Mouse (Mus musculus) kidney, embryonic 15.5 days (tissue): ENCODE data around the gene Rbm10. TPM values are rescaled to one million over a fixed set of nuclear protein-coding genes. Genes with fewer than 3 reads are reported as not detected.

ENCODE experiments used
- ATAC-seq: fragments of 200-750 bp; cut with Nextera tagmentation; replicated peaks from 2 replicates; pipeline ENCODE4 v1.8.0; 2017; ENCODE audit warnings: moderate TSS enrichment; ENCODE audit not compliant: low FRiP score
- H3K27ac ChIP-seq: fragments of 300-500 bp; sonication (generic); 2 replicates; pipeline ENCODE4 v1.5.1; 2015; ENCODE audit warnings: mild to moderate bottlenecking, inconsistent platforms
- H3K27me3 ChIP-seq: fragments of 300-500 bp; sonication (generic); 2 replicates; pipeline ENCODE4 v1.6.1; 2015; ENCODE audit warnings: inconsistent platforms
- H3K36me3 ChIP-seq: fragments of 300-500 bp; sonication (generic); 2 replicates; pipeline ENCODE4 v1.6.1; 2015; ENCODE audit warnings: inconsistent platforms
- H3K4me1 ChIP-seq: fragments of 300-500 bp; sonication (generic); 2 replicates; pipeline ENCODE4 v1.6.1; 2015; ENCODE audit warnings: inconsistent platforms
- H3K4me2 ChIP-seq: fragments of 300-500 bp; sonication (generic); 2 replicates; pipeline ENCODE4 v1.6.1; 2015; ENCODE audit warnings: moderate library complexity, mild to moderate bottlenecking, inconsistent platforms
- H3K4me3 ChIP-seq: fragments of 300-500 bp; sonication (generic); replicated peaks from 2 replicates; pipeline ENCODE4 v1.5.1; 2015; ENCODE audit warnings: mild to moderate bottlenecking, inconsistent platforms
- H3K9ac ChIP-seq: fragments of 300-500 bp; sonication (generic); 2 replicates; pipeline ENCODE4 v1.6.1; 2015; ENCODE audit warnings: mild to moderate bottlenecking, inconsistent platforms
- H3K9me3 ChIP-seq: fragments of 300-500 bp; sonication (generic); replicated peaks from 2 replicates; pipeline ENCODE4 v1.6.1; 2016; ENCODE audit warnings: inconsistent platforms
- WGBS: fragments of 180-500 bp; shearing (Covaris S2); methylation state at CpG from one replicate; pipeline ENCODE4 v1.1.7; 2015; ENCODE audit warnings: mixed read lengths; 5-methylcytosine and 5-hydroxymethylcytosine counted together
- polyA plus RNA-seq: library from polyadenylated mRNA; unstranded; fragments of >200 nt; fragmentation: Nextera tagmentation; extraction: Ambion mirVana; gene quantifications from 2 replicates; pipeline ENCODE4 v1.2.1, GENCODE M21; 2015

Gene Rbm10
- polyA plus RNA-seq, 1 experiment from 2014 or later: 77.9 TPM

GRCm38 (mm10) chrX:20658891-20659406, 41.6 kb downstream of the Rbm10 start:
- Histone ChIP-seq H3K4me2 (peak overlapping the region; percentile 81), H3K9ac (peak overlapping the region; percentile 45), H3K9me3 (no peaks in the 10 kb centered on the region), H3K36me3 (no peaks in the 10 kb centered on the region), H3K4me1 (no peaks in the 10 kb centered on the region), H3K27me3 (no peaks in the 10 kb centered on the region), H3K4me3 (peak overlapping the region; percentile 56), H3K27ac (peak overlapping the region; percentile 73; the same call in 1 of the 2 replicates)
- ATAC-seq: peak; percentile 20; the same call in 1 of the 2 replicates
- WGBS: 16% methylated on average over 24 of the region's 24 CpGs

DNA sequence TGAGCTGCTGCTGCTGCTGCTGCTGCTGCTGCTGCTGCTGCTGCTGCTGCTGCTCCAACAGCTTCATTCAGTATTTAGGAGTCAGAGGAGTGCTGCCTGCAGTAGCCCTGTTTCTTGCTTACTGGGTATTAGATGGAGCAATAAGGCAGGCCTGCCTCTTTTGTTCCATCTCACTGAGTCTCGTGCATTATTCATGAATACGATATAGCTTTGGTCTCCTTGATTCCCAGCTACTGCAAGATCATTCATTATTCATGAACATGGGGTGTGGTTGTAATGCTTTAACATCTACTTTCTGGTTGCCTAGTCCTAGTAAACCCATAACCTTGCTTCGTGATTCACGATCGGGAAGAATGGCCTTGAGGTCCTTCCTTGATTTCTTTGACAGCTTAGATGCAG, 45.0 kb downstream of the Rbm10 start:
- ATAC-seq: peak; percentile 19
- peak overlapping the region; percentile 37; the same call in 1 of the 2 replicates for H3K27ac ChIP-seq
- H3K4me1 ChIP-seq: no peaks in the 10 kb centered on the region
- H3K4me3 ChIP-seq: peak overlapping the region; percentile 67
- no peaks in the 10 kb centered on the region for H3K27me3 ChIP-seq
- H3K36me3 ChIP-seq: peaks cover 19% of the 10 kb centered on the region
- no peaks in the 10 kb centered on the region for H3K9me3 ChIP-seq
- WGBS: 28% methylated on average over 5 of the region's 5 CpGs
- no peak overlapping the region for H3K9ac ChIP-seq
- no peak overlapping the region for H3K4me2 ChIP-seq

DNA sequence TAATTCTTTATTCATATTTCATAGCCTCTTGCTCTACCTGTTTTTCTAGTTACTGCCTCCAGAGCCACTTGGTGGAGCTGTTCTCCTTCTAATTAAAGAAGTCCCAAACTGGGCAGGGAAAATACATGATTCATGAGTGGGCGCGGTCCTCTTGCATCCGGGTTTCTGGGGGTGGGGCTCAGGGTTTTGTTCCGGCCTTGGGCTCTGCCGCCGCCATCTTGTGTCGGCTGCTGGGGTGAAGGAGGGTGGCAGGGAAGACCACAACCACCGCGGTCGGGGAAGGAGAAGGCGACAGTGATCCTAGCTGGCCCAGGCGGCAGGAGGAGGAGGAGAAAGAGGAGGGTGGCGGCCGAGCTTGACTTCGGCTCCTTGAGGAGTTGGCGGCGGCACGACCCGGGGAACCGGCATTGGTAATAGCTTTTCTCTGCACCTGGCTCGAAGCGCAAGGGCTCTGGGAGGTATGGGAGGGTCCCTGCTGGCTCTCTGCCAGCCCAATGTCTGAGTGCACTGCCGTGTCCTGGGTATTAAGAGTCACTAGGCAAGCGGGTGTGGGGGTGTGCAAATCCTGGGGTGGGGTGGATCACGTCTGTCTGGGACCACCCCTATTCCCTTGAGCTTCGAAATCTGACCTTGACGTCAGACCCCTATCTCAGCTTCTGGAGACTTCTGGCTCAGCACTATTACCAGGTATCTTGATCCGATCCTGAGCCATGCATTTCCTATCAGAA, 45.6 kb downstream of the Rbm10 start:
- H3K9me3 ChIP-seq: no peaks in the 10 kb centered on the region
- peak overlapping the region; percentile 64 for H3K9ac ChIP-seq
- H3K4me1 ChIP-seq: no peaks in the 10 kb centered on the region
- no peaks in the 10 kb centered on the region for H3K27me3 ChIP-seq
- peak overlapping the region; percentile 59 for H3K4me2 ChIP-seq
- peak; percentile 91 for ATAC-seq
- H3K27ac ChIP-seq: peak overlapping the region; percentile 82
- peaks cover 25% of the 10 kb centered on the region for H3K36me3 ChIP-seq
- 15% methylated on average over 28 of the region's 28 CpGs for WGBS
- peak overlapping the region; percentile 67 for H3K4me3 ChIP-seq

DNA sequence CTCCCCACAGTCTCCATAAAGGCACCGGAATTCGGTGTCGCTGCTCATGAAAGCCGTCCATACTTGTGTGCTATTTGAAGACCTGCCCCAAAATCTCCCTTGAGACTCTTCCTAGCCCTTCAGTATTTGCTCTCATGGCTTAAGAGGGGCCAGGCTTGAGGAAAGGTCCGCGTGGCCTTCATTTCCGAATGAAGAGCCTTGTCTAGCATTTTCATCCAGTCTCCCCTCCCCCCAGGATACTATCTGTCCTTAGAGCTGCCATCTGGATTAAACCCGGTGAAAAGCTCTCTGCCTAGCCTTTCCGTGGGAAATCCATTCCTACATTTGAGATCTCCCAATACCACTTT, 46.1 kb downstream of the Rbm10 start:
- Histone ChIP-seq H3K27ac (peak overlapping the region; percentile 82), H3K9me3 (no peaks in the 10 kb centered on the region), H3K36me3 (peaks cover 30% of the 10 kb centered on the region), H3K27me3 (no peaks in the 10 kb centered on the region), H3K4me3 (peak overlapping the region; percentile 67), H3K4me1 (no peaks in the 10 kb centered on the region), H3K4me2 (peak overlapping the region; percentile 59), H3K9ac (peak overlapping the region; percentile 64)
- peak; percentile 6; the same call in 1 of the 2 replicates for ATAC-seq
- 17% methylated on average over 9 of the region's 9 CpGs for WGBS

DNA sequence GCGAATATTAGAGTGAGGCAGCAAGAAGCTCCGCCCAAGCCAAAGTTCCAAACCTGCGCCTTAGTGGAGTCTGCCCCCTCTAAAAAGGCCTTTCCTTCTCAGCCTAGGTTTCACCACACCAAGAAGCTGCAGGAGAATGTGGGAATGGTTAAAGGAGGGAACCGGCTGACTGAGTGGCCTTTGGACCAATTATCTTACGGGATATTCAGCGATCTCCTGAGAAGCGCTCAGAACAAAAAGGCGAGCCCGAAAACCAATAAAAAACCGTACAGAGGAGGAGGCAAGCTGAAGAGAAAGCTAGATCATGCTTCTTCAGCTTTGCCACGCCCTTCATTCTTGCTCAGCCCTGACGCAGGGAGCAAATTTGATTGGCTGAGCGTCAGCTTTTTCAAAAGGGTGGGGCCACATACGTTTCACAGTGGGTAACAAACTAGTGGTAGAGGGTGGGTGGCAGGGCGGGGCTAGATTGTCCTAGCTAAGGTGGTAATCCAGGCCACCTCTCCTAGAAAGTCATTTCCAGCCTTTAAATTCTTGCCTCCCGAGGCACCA, 70.3 kb downstream of the Rbm10 start, which contains the start of gene Cdk16:
Gene Cdk16 (plus strand): TSS at position 436 of the 549 bp plus-strand sequence.
- Histone ChIP-seq H3K4me2 (peak within 1 kb of the TSS; percentile 71), H3K36me3 (peaks cover 7% of the 10 kb centered on the region), H3K9me3 (no peaks in the 10 kb centered on the region), H3K4me3 (peak within 1 kb of the TSS; percentile 69), H3K27me3 (no peaks in the 10 kb centered on the region), H3K9ac (peak within 1 kb of the TSS; percentile 85), H3K4me1 (peaks cover 10% of the 10 kb centered on the region; the same call in 1 of the 2 replicates), H3K27ac (peak within 1 kb of the TSS; percentile 97)
- 19% methylated on average over 16 of the region's 16 CpGs for WGBS
- peak; percentile 94 for ATAC-seq

DNA sequence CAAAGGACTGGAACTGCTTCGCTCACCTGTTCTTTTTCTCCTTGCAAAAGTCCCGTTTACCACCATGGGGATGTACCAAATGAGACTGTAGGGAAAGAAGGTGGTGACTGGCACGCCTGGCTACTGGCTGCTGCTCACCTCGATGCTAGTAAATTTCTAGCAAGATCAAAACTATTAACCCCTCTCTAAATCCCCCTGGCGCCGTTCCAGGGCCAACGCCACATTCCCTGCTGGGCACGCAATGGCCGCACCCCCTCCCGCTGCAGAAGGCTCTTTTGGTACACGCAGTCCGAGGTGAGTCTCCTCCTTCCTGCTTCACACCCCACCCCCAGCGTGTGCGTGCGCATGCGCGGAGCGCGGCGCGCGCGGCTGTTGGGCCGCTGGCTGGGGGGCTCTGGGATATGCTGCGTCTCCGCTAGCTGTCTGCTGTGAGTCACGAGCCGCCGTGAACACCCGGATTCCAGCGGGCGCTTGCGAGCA, 70.8 kb downstream of the Rbm10 start:
- WGBS: 20% methylated on average over 31 of the region's 33 CpGs
- Histone ChIP-seq H3K4me3 (peak overlapping the region; percentile 69), H3K4me1 (peaks cover 10% of the 10 kb centered on the region; the same call in 1 of the 2 replicates), H3K27me3 (no peaks in the 10 kb centered on the region), H3K36me3 (peaks cover 7% of the 10 kb centered on the region), H3K9ac (peak overlapping the region; percentile 85), H3K9me3 (no peaks in the 10 kb centered on the region), H3K4me2 (peak overlapping the region; percentile 71), H3K27ac (peak overlapping the region; percentile 97)
- peak; percentile 92 for ATAC-seq

- peak overlapping the region; percentile 85 for H3K9ac ChIP-seq
- 30% methylated on average over 12 of the region's 35 CpGs for WGBS
These were observed 71.3 kb downstream of the Rbm10 start for GRCm38 (mm10) chrX:20688615-20689014.

DNA sequence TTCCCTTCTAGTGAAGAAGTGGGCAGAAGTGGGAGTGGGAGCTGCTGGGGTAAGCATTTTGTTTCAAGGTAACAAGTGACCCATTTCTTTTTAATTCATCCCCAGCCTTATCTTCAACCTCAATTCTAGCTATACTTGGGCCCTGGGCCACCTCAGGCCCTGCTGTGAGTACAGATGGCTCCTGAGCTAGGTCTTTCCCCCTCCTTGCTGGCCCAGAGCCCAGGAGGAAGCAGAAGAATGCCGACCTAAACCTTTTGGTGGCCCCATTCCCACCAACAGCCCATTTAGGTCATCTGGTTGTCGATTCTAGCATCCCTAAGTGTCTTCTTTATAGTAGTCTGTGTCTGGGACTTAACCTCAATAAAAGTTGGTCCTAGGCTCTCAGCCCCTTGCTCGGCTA, 74.3 kb downstream of the Rbm10 start:
- H3K9me3 ChIP-seq: no peaks in the 10 kb centered on the region
- ATAC-seq: no peak
- H3K4me2 ChIP-seq: no peak overlapping the region
- no peaks in the 10 kb centered on the region for H3K27me3 ChIP-seq
- no peak overlapping the region for H3K9ac ChIP-seq
- H3K27ac ChIP-seq: no peak overlapping the region
- H3K4me3 ChIP-seq: no peak overlapping the region
- H3K36me3 ChIP-seq: peaks cover 39% of the 10 kb centered on the region
- H3K4me1 ChIP-seq: peaks cover 10% of the 10 kb centered on the region; the same call in 1 of the 2 replicates
- WGBS: 63% methylated on average over 3 of the region's 3 CpGs

More at GRCm38 (mm10) chrX:20688615-20689014, 71.3 kb downstream of the Rbm10 start:
- Histone ChIP-seq H3K36me3 (peaks cover 11% of the 10 kb centered on the region; the same call in 1 of the 2 replicates), H3K4me3 (peak overlapping the region; percentile 69), H3K4me2 (peak overlapping the region; percentile 71), H3K9me3 (no peaks in the 10 kb centered on the region), H3K27ac (peak overlapping the region; percentile 97), H3K4me1 (peaks cover 10% of the 10 kb centered on the region; the same call in 1 of the 2 replicates), H3K27me3 (no peaks in the 10 kb centered on the region)
- ATAC-seq: peak; percentile 55

GRCm38 (mm10) chrX:20692616-20693015, 75.3 kb downstream of the Rbm10 start:
- H3K4me3 ChIP-seq: no peak overlapping the region
- H3K36me3 ChIP-seq: peaks cover 50% of the 10 kb centered on the region
- no peak overlapping the region for H3K9ac ChIP-seq
- WGBS: 93% methylated on average over 1 of the region's 1 CpGs
- peaks cover 10% of the 10 kb centered on the region; the same call in 1 of the 2 replicates for H3K4me1 ChIP-seq
- no peak overlapping the region for H3K27ac ChIP-seq
- no peaks in the 10 kb centered on the region for H3K9me3 ChIP-seq
- ATAC-seq: no peak
- no peak overlapping the region for H3K4me2 ChIP-seq
- H3K27me3 ChIP-seq: no peaks in the 10 kb centered on the region

GRCm38 (mm10) chrX:20695842-20696241, 78.5 kb downstream of the Rbm10 start:
- no peak overlapping the region for H3K4me2 ChIP-seq
- H3K27me3 ChIP-seq: no peaks in the 10 kb centered on the region
- peaks cover 71% of the 10 kb centered on the region for H3K36me3 ChIP-seq
- ATAC-seq: no peak
- 88% methylated on average over 4 of the region's 4 CpGs for WGBS
- H3K9ac ChIP-seq: no peak overlapping the region
- no peaks in the 10 kb centered on the region for H3K4me1 ChIP-seq
- no peak overlapping the region for H3K27ac ChIP-seq
- no peaks in the 10 kb centered on the region for H3K9me3 ChIP-seq
- H3K4me3 ChIP-seq: no peak overlapping the region
